Mouse (Mus musculus) MEL (cell line): ENCODE results near the gene Prkag2.

Source experiments
- BHLHE40 ChIP-seq: IDR thresholded peaks from 2 replicates; pipeline ENCODE4 v1.6.1; 2012; ENCODE audit warnings: low read depth, mild to moderate bottlenecking, inconsistent platforms, low read length, improper control_type of control experiment, borderline replicate concordance
- CTCF ChIP-seq, 3 experiments: IDR thresholded peaks in 2 of 3; conservative IDR thresholded peaks in 1 of 3; 2 replicates each; pipeline ENCODE4 v1.5.1; 2011 to 2012; ENCODE audit warnings: low read length in 3 of 3, low read depth in 2 of 3, mild to moderate bottlenecking in 2 of 3, improper control_type of control experiment in 1 of 3, inconsistent platforms in 1 of 3, mixed read lengths in 1 of 3, moderate library complexity in 1 of 3; ENCODE audit not compliant: control insufficient read depth in 1 of 3, insufficient read depth in 1 of 3, poor library complexity in 1 of 3, severe bottlenecking in 1 of 3
- E2F4 ChIP-seq: IDR thresholded peaks from 2 replicates; pipeline ENCODE4 v1.6.1; 2011; ENCODE audit warnings: low read depth, low read length, improper control_type of control experiment, borderline replicate concordance
- EP300 ChIP-seq, 2 experiments: IDR thresholded peaks; 2 replicates each; pipeline ENCODE4 v1.6.1; 2011; ENCODE audit warnings: improper control_type of control experiment in 2 of 2, low read length in 2 of 2, low read depth in 1 of 2, mild to moderate bottlenecking in 1 of 2
- GATA1 ChIP-seq: IDR thresholded peaks from 2 replicates; pipeline ENCODE4 v1.6.1; 2011; ENCODE audit warnings: low read depth, low read length, improper control_type of control experiment
- JUND ChIP-seq: IDR thresholded peaks from 2 replicates; pipeline ENCODE4 v1.6.1; 2011; ENCODE audit warnings: low read depth, mild to moderate bottlenecking, improper control_type of control experiment, low read length
- NRF1 ChIP-seq: IDR thresholded peaks from 2 replicates; pipeline ENCODE4 v1.6.1; 2014; ENCODE audit warnings: low read depth, mild to moderate bottlenecking, inconsistent platforms, low read length, improper control_type of control experiment, moderate library complexity; ENCODE audit not compliant: poor library complexity, insufficient read depth, severe bottlenecking
- POLR2A ChIP-seq, 2 experiments: IDR thresholded peaks; 2 replicates each; pipeline ENCODE4 v1.6.1; 2011 to 2012; ENCODE audit warnings: low read length in 2 of 2, mild to moderate bottlenecking in 2 of 2, control low read depth in 1 of 2, improper control_type of control experiment in 1 of 2, low read depth in 1 of 2, moderate library complexity in 1 of 2; ENCODE audit not compliant: control insufficient read depth in 1 of 2, insufficient read depth in 1 of 2, poor library complexity in 1 of 2
- RAD21 ChIP-seq: IDR thresholded peaks from 2 replicates; pipeline ENCODE4 v1.6.1; 2011; ENCODE audit warnings: mild to moderate bottlenecking, low read depth, low read length, improper control_type of control experiment
- SIN3A ChIP-seq: IDR thresholded peaks from 2 replicates; pipeline ENCODE4 v1.6.1; 2012; ENCODE audit warnings: low read length, improper control_type of control experiment, inconsistent platforms
- TAL1 ChIP-seq: IDR thresholded peaks from 2 replicates; pipeline ENCODE4 v1.6.1; 2012; ENCODE audit warnings: mild to moderate bottlenecking, inconsistent platforms, low read length, moderate library complexity, mixed read lengths
- TCF12 ChIP-seq: IDR thresholded peaks from 2 replicates; pipeline ENCODE4 v1.6.1; 2014; ENCODE audit warnings: low read depth, mild to moderate bottlenecking, inconsistent platforms, low read length, improper control_type of control experiment, moderate library complexity
- USF2 ChIP-seq, 2 experiments: IDR thresholded peaks; 2 replicates each; pipeline ENCODE4 v1.6.1; 2011 to 2012; ENCODE audit warnings: improper control_type of control experiment in 2 of 2, low read length in 2 of 2, borderline replicate concordance in 1 of 2, inconsistent platforms in 1 of 2, low read depth in 1 of 2, mild to moderate bottlenecking in 1 of 2; ENCODE audit not compliant: insufficient read depth in 1 of 2
- ZNF384 ChIP-seq: IDR thresholded peaks from 2 replicates; pipeline ENCODE4 v1.6.1; 2012; ENCODE audit warnings: low read depth, mild to moderate bottlenecking, inconsistent platforms, low read length, improper control_type of control experiment

- TF ChIP-seq SIN3A, result peak; percentile 57
- TF ChIP-seq POLR2A (IDR thresholded peaks at IDR 0.05; ENCODE audit: control insufficient read depth in 1 of 2, insufficient read depth in 1 of 2, low read depth in 1 of 2, low read length in 2 of 2, poor library complexity in 1 of 2), result peak in 1 of 2 experiments; percentile 61; a peak in 2 of 4 replicates
- no peak for TF ChIP-seq NRF1
- TF ChIP-seq JUND, result no peak
- TF ChIP-seq ZNF384, result peak; percentile 30; the same call in 1 of the 2 replicates
- peak; percentile 96 to 98 (median 97) for TF ChIP-seq CTCF (IDR thresholded peaks at IDR 0.05 in 2 of 3, conservative IDR thresholded peaks at IDR 0.05 in 1 of 3; ENCODE audit: control insufficient read depth in 1 of 3, insufficient read depth in 1 of 3, low read depth in 2 of 3, low read length in 3 of 3, poor library complexity in 1 of 3, severe bottlenecking in 1 of 3)
- no peak for TF ChIP-seq E2F4
- TF ChIP-seq BHLHE40, result 0 out of 2 replicates have a peak, but pooled peaks have one; percentile 7
- TF ChIP-seq GATA1, result no peak
- 0 out of 2 replicates have a peak, but pooled peaks have one; percentile 34 for TF ChIP-seq TCF12
- no peak for TF ChIP-seq EP300 (IDR thresholded peaks at IDR 0.05; ENCODE audit: low read depth in 1 of 2, low read length in 2 of 2)
- TF ChIP-seq TAL1, result no peak
- TF ChIP-seq USF2 (IDR thresholded peaks at IDR 0.05; ENCODE audit: borderline replicate concordance in 1 of 2, insufficient read depth in 1 of 2, low read depth in 1 of 2, low read length in 2 of 2), result no peak
- peak; percentile 69 for TF ChIP-seq RAD21
These were observed 90.0 kb downstream of the Prkag2 start for GRCm38 (mm10) chr5:25010438-25010892.
